Mouse (Mus musculus): ENCODE data around the gene Samd5. TPM values are rescaled to one million over a fixed set of nuclear protein-coding genes. Genes with fewer than 3 reads are reported as not detected.

The Samd5 gene
- 3.3 and 4.6 TPM in 2 replicates for polyA plus RNA-seq (2014; fragmentation: Nextera tagmentation; extraction: Ambion mirVana)

GRCm38 (mm10) chr10:9674561-9675521, at the start of gene Samd5:
Gene Samd5 (minus strand): TSS chr10:9675208.
- no peaks in the 10 kb centered on the region for H3K9me3 ChIP-seq (ENCODE audit: control insufficient read depth, low read length)
- 0 out of 2 replicates have a peak within 1 kb of the TSS, but pooled peaks have one; percentile 1 for H3K9ac ChIP-seq (ENCODE audit: low read depth, low read length)
- peaks cover 40% of the 10 kb centered on the region for H3K27me3 ChIP-seq (replicated peaks; ENCODE audit: control insufficient read depth, insufficient read depth, low read length)
- peak within 1 kb of the TSS; percentile 69 for H3K4me2 ChIP-seq
- 1% methylated on average over 89 of the region's 91 CpGs for WGBS
- peak; percentile 65 for ATAC-seq (replicated peaks; ENCODE audit: low FRiP score)
- H3K4me3 ChIP-seq (ENCODE audit: low read depth, low read length): peak within 1 kb of the TSS; percentile 58
- no peaks in the 10 kb centered on the region for H3K36me3 ChIP-seq (ENCODE audit: control insufficient read depth, insufficient read depth, low read length)
- peak within 1 kb of the TSS; percentile 25; the same call in 1 of the 2 replicates for H3K27ac ChIP-seq (ENCODE audit: low read depth, low read length)
- DNase-seq (ENCODE audit: low spot score): peak; percentile 57
- H3K4me1 ChIP-seq (replicated peaks; ENCODE audit: control insufficient read depth, insufficient read depth, low read length): peaks cover 4% of the 10 kb centered on the region

- Histone ChIP-seq H3K4me3 (ENCODE audit: low read depth, low read length) (no peak overlapping the region), H3K27ac (ENCODE audit: low read depth, low read length) (no peak overlapping the region), H3K9ac (ENCODE audit: low read depth, low read length) (no peak overlapping the region), H3K4me1 (replicated peaks; ENCODE audit: control insufficient read depth, insufficient read depth, low read length) (no peaks in the 10 kb centered on the region), H3K4me2 (no peak overlapping the region), H3K27me3 (replicated peaks; ENCODE audit: control insufficient read depth, insufficient read depth, low read length) (no peaks in the 10 kb centered on the region), H3K36me3 (ENCODE audit: control insufficient read depth, insufficient read depth, low read length) (no peaks in the 10 kb centered on the region), H3K9me3 (ENCODE audit: control insufficient read depth, low read length) (no peaks in the 10 kb centered on the region)
- no peak for DNase-seq (ENCODE audit: low spot score)
- no peak for ATAC-seq (replicated peaks; ENCODE audit: low FRiP score)
- WGBS: 66% methylated on average over 10 of the region's 11 CpGs
Observed at GRCm38 (mm10) chr10:9722519-9723303, 47.7 kb upstream of the Samd5 start.

GRCm38 (mm10) chr10:9720027-9720426, 45.0 kb upstream of the Samd5 start:
- WGBS: 60% methylated on average over 5 of the region's 5 CpGs
- no peak for ATAC-seq (replicated peaks; ENCODE audit: low FRiP score)
- H3K4me1 ChIP-seq (replicated peaks; ENCODE audit: control insufficient read depth, insufficient read depth, low read length): no peaks in the 10 kb centered on the region
- no peaks in the 10 kb centered on the region for H3K9me3 ChIP-seq (ENCODE audit: control insufficient read depth, low read length)
- H3K4me3 ChIP-seq (ENCODE audit: low read depth, low read length): no peak overlapping the region
- H3K4me2 ChIP-seq: no peak overlapping the region
- H3K27ac ChIP-seq (ENCODE audit: low read depth, low read length): no peak overlapping the region
- H3K27me3 ChIP-seq (replicated peaks; ENCODE audit: control insufficient read depth, insufficient read depth, low read length): no peaks in the 10 kb centered on the region
- no peak for DNase-seq (ENCODE audit: low spot score)
- H3K9ac ChIP-seq (ENCODE audit: low read depth, low read length): no peak overlapping the region
- H3K36me3 ChIP-seq (ENCODE audit: control insufficient read depth, insufficient read depth, low read length): no peaks in the 10 kb centered on the region

- H3K4me1 ChIP-seq (replicated peaks; ENCODE audit: control insufficient read depth, insufficient read depth, low read length): no peaks in the 10 kb centered on the region
- H3K36me3 ChIP-seq (ENCODE audit: control insufficient read depth, insufficient read depth, low read length): no peaks in the 10 kb centered on the region
- DNase-seq (ENCODE audit: low spot score) (no peak), ATAC-seq (replicated peaks; ENCODE audit: low FRiP score) (no peak)
- WGBS: 65% methylated on average over 5 of the region's 5 CpGs
- H3K27ac ChIP-seq (ENCODE audit: low read depth, low read length): no peak overlapping the region
- no peak overlapping the region for H3K9ac ChIP-seq (ENCODE audit: low read depth, low read length)
- H3K27me3 ChIP-seq (replicated peaks; ENCODE audit: control insufficient read depth, insufficient read depth, low read length): no peaks in the 10 kb centered on the region
- H3K4me2 ChIP-seq: no peak overlapping the region
- H3K4me3 ChIP-seq (ENCODE audit: low read depth, low read length): no peak overlapping the region
- H3K9me3 ChIP-seq (ENCODE audit: control insufficient read depth, low read length): no peaks in the 10 kb centered on the region
Observed at GRCm38 (mm10) chr10:9718086-9718485, 43.1 kb upstream of the Samd5 start.

- WGBS: 57% methylated on average over 1 of the region's 1 CpGs
- no peaks in the 10 kb centered on the region for H3K9me3 ChIP-seq (ENCODE audit: control insufficient read depth, low read length)
- no peaks in the 10 kb centered on the region for H3K27me3 ChIP-seq (replicated peaks; ENCODE audit: control insufficient read depth, insufficient read depth, low read length)
- no peak overlapping the region for H3K9ac ChIP-seq (ENCODE audit: low read depth, low read length)
- no peak overlapping the region for H3K4me2 ChIP-seq
- no peak overlapping the region for H3K27ac ChIP-seq (ENCODE audit: low read depth, low read length)
- no peak for ATAC-seq (replicated peaks; ENCODE audit: low FRiP score)
- no peak overlapping the region for H3K4me3 ChIP-seq (ENCODE audit: low read depth, low read length)
- H3K36me3 ChIP-seq (ENCODE audit: control insufficient read depth, insufficient read depth, low read length): no peaks in the 10 kb centered on the region
- DNase-seq (ENCODE audit: low spot score): no peak
- H3K4me1 ChIP-seq (replicated peaks; ENCODE audit: control insufficient read depth, insufficient read depth, low read length): no peaks in the 10 kb centered on the region
Observed at GRCm38 (mm10) chr10:9704956-9705355, 29.9 kb upstream of the Samd5 start.

GRCm38 (mm10) chr10:9699071-9699761, 24.2 kb upstream of the Samd5 start:
- WGBS: 76% methylated on average over 22 of the region's 22 CpGs
- no peak for ATAC-seq (replicated peaks; ENCODE audit: low FRiP score)
- Histone ChIP-seq H3K4me1 (replicated peaks; ENCODE audit: control insufficient read depth, insufficient read depth, low read length) (no peaks in the 10 kb centered on the region), H3K27ac (ENCODE audit: low read depth, low read length) (no peak overlapping the region), H3K36me3 (ENCODE audit: control insufficient read depth, insufficient read depth, low read length) (no peaks in the 10 kb centered on the region), H3K4me3 (ENCODE audit: low read depth, low read length) (no peak overlapping the region), H3K4me2 (no peak overlapping the region), H3K27me3 (replicated peaks; ENCODE audit: control insufficient read depth, insufficient read depth, low read length) (no peaks in the 10 kb centered on the region), H3K9me3 (ENCODE audit: control insufficient read depth, low read length) (no peaks in the 10 kb centered on the region), H3K9ac (ENCODE audit: low read depth, low read length) (no peak overlapping the region)
- DNase-seq (ENCODE audit: low spot score): peak; percentile 36

- 74% methylated on average over 9 of the region's 9 CpGs for WGBS
- H3K4me2 ChIP-seq: no peak overlapping the region
- no peak overlapping the region for H3K4me3 ChIP-seq (ENCODE audit: low read depth, low read length)
- H3K9ac ChIP-seq (ENCODE audit: low read depth, low read length): no peak overlapping the region
- no peaks in the 10 kb centered on the region for H3K4me1 ChIP-seq (replicated peaks; ENCODE audit: control insufficient read depth, insufficient read depth, low read length)
- no peak for DNase-seq (ENCODE audit: low spot score)
- no peaks in the 10 kb centered on the region for H3K9me3 ChIP-seq (ENCODE audit: control insufficient read depth, low read length)
- no peak for ATAC-seq (replicated peaks; ENCODE audit: low FRiP score)
- no peaks in the 10 kb centered on the region for H3K27me3 ChIP-seq (replicated peaks; ENCODE audit: control insufficient read depth, insufficient read depth, low read length)
- H3K36me3 ChIP-seq (ENCODE audit: control insufficient read depth, insufficient read depth, low read length): no peaks in the 10 kb centered on the region
- H3K27ac ChIP-seq (ENCODE audit: low read depth, low read length): no peak overlapping the region
Observed at GRCm38 (mm10) chr10:9698141-9698540, 23.1 kb upstream of the Samd5 start.

- Histone ChIP-seq H3K4me2 (no peak overlapping the region), H3K4me3 (ENCODE audit: low read depth, low read length) (no peak overlapping the region), H3K27ac (ENCODE audit: low read depth, low read length) (no peak overlapping the region), H3K36me3 (ENCODE audit: control insufficient read depth, insufficient read depth, low read length) (no peaks in the 10 kb centered on the region), H3K9ac (ENCODE audit: low read depth, low read length) (no peak overlapping the region), H3K9me3 (ENCODE audit: control insufficient read depth, low read length) (no peaks in the 10 kb centered on the region), H3K4me1 (replicated peaks; ENCODE audit: control insufficient read depth, insufficient read depth, low read length) (no peaks in the 10 kb centered on the region), H3K27me3 (replicated peaks; ENCODE audit: control insufficient read depth, insufficient read depth, low read length) (no peaks in the 10 kb centered on the region)
- 58% methylated on average over 6 of the region's 6 CpGs for WGBS
- DNase-seq (ENCODE audit: low spot score): no peak
- no peak for ATAC-seq (replicated peaks; ENCODE audit: low FRiP score)
Observed at GRCm38 (mm10) chr10:9696543-9697141, 21.6 kb upstream of the Samd5 start.

All from liver, embryonic 11.5 days (tissue).